Mouse (Mus musculus) brain, adult 10 weeks (tissue): ENCODE results near the gene Terf2ip. TPM values are rescaled to one million over a fixed set of nuclear protein-coding genes. Genes with fewer than 3 reads are reported as not detected.

Experiments used
- polyA plus RNA-seq: library from polyadenylated mRNA; stranded (reverse); fragments of 350-450 nt; fragmentation: Illumina TruSeq; extraction: RNeasy Lipid Tissue Mini Kit (QIAGEN cat#74804); gene quantifications from one replicate; pipeline ENCODE4 v1.2.3, GENCODE M21; 2015; ENCODE audit warnings: low read depth, low replicate concordance

The Terf2ip gene
- polyA plus RNA-seq, result 35.9 TPM

GRCm38 (mm10) chr8:112010997-112011815 lies at the start of gene Terf2ip, which contains the start of gene Kars:
Terf2ip (plus strand) TSS chr8:112011398.
Kars (minus strand) TSS chr8:112011323.

GRCm38 (mm10) chr8:111992013-111992702 lies 19.0 kb upstream of the Terf2ip start, which contains the start of gene Adat1:
Adat1 (minus strand) TSS chr8:111992302.

GRCm38 (mm10) chr8:112014936-112015335 lies 3.7 kb downstream of the Terf2ip start, which contains the start of gene Gm6793:
Gm6793 (minus strand) TSS chr8:112015036.

Other genes with a start within 250 kb of the Terf2ip start
- gene Cfdp1, start 157.1 kb upstream of the Terf2ip start, polyA plus RNA-seq, result 146 TPM
- gene Tmem170, start 134.6 kb upstream of the Terf2ip start, polyA plus RNA-seq, result 3.3 TPM
- gene Chst5, start 101.0 kb upstream of the Terf2ip start, polyA plus RNA-seq, result 1.6 TPM
- gene Tmem231, start 77.5 kb upstream of the Terf2ip start, polyA plus RNA-seq, result 10.3 TPM
- gene Gabarapl2, start 70.7 kb upstream of the Terf2ip start, polyA plus RNA-seq, result 428 TPM
- gene Adat1, start 19.1 kb upstream of the Terf2ip start, polyA plus RNA-seq, result 7.0 TPM
- gene Kars, start 75 bp upstream of the Terf2ip start, polyA plus RNA-seq, result 76.7 TPM
- gene Gm6793, start 3.6 kb downstream of the Terf2ip start, polyA plus RNA-seq, result not detected